Mouse (Mus musculus): ENCODE results near the gene Timm8a2. TPM values are rescaled to one million over a fixed set of nuclear protein-coding genes. Genes with fewer than 3 reads are reported as not detected.

Timm8a2 gene
- total and polyA plus RNA-seq, 3 experiments, result not detected

DNA sequence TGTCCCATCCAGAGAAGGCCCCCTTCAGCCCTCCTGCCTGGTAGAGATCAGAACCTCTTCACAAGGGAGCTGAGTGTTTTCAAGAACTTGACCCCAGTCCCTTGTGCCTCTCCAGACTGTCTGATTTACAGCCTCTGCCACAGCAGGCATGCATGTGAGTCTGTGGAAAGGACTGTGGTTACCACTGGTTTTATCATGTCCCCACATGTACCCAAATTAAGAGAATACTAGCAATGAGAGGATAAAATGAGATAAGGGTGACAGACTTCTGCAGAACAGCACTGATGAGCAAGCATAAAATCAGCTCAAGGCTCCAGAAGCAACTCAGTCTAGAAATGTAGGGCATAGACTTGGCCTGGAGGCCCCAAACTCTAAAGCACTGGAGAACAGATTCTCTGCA, 10.5 kb upstream of the Timm8a2 start:
- no peaks in the 10 kb centered on the region for H3K4me1 ChIP-seq (ENCODE audit: control insufficient read depth, insufficient read depth, low read length)
- TF ChIP-seq POLR2A (IDR thresholded peaks at IDR 0.05; ENCODE audit: insufficient read depth, low read depth, low read length) (no peak), EP300 (IDR thresholded peaks at IDR 0.05; ENCODE audit: insufficient read depth, low read depth, low read length) (no peak), CTCF (IDR thresholded peaks at IDR 0.05) (no peak)
- H3K36me3 ChIP-seq (ENCODE audit: control insufficient read depth, insufficient read depth, low read length), result no peaks in the 10 kb centered on the region
- no peaks in the 10 kb centered on the region for H3K27me3 ChIP-seq (ENCODE audit: control insufficient read depth, insufficient read depth, low read length)
- no peak overlapping the region for H3K4me3 ChIP-seq
- H3K79me2 ChIP-seq (replicated peaks; ENCODE audit: control insufficient read depth, insufficient read depth, low read length), result no peaks in the 10 kb centered on the region
- intact Hi-C loops (cut with DNase I), result no loop called here
- no peak overlapping the region for H3K27ac ChIP-seq
- no peak overlapping the region for H3K9ac ChIP-seq (ENCODE audit: low read depth, low read length)
- no peak for DNase-seq

DNA sequence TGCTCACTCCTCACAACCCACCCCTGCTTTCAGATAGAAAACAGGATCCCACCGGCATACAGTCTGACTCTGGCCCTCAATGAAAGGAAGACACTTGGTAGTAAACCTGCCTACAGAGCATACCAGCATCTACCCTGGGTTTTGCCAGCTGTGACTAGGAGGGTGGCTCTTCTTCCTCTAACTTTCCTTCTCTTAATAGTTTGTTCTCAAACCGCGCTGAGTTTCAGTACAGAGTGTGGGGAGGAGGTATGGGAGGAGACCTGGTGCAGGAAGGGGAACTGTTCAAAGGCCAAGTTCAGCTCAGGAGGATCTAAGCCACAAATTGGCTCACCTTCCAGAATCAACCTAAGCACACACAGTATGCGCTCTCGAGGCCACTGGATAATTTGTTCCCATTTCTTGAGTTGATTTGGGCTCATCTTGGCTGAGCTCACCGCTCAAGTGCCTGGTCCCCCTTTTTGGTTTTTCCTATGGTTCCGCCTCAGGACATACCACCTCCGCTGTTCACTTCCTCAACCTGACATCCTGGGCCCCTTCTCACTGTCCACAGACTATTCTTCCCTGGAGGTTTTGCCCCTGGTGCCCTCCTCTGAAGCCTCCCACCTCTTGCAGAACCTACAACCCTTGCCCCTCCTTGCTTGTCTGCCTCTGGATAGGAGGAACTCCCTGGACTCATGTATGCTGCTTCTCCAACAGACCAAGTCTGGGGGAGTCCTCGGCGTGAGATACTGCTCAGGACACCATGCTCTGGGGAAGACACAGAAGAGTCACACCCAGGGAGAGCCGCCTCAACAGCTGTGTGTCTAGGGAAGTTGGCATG, 5.3 kb upstream of the Timm8a2 start:
- Histone ChIP-seq H3K9ac (ENCODE audit: low read depth, low read length) (no peak overlapping the region), H3K27ac (no peak overlapping the region), H3K79me2 (replicated peaks; ENCODE audit: control insufficient read depth, insufficient read depth, low read length) (no peaks in the 10 kb centered on the region), H3K36me3 (ENCODE audit: control insufficient read depth, insufficient read depth, low read length) (no peaks in the 10 kb centered on the region), H3K27me3 (ENCODE audit: control insufficient read depth, insufficient read depth, low read length) (no peaks in the 10 kb centered on the region), H3K4me3 (no peak overlapping the region), H3K4me1 (ENCODE audit: control insufficient read depth, insufficient read depth, low read length) (no peaks in the 10 kb centered on the region)
- intact Hi-C loops (cut with DNase I), result no loop called here
- TF ChIP-seq POLR2A (IDR thresholded peaks at IDR 0.05; ENCODE audit: insufficient read depth, low read depth, low read length) (no peak), CTCF (IDR thresholded peaks at IDR 0.05) (no peak), EP300 (IDR thresholded peaks at IDR 0.05; ENCODE audit: insufficient read depth, low read depth, low read length) (no peak)
- 79% methylated on average over 11 of the region's 11 CpGs for WGBS
- DNase-seq, result no peak

DNA sequence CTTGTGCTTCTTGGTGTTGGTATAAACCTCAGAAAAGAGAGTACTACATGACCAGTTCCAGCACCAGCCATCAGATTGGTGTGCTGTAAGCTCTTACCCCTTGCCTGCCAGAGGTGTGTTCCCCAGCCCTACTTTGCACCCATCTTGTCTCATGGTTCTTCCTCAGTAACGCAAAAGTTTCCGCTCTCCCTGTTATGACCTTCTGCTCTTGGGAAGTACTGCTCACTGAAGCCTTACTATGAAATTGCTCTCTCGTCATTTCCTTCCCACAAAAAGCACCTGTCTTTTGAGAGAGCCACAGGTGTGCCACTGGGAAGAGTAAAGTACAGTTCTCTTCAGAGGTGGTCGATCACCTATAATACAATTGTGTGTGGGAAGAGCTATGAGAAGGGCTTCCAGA, 4.6 kb upstream of the Timm8a2 start:
- Histone ChIP-seq H3K9ac (ENCODE audit: low read depth, low read length) (no peak overlapping the region), H3K36me3 (ENCODE audit: control insufficient read depth, insufficient read depth, low read length) (no peaks in the 10 kb centered on the region), H3K27me3 (ENCODE audit: control insufficient read depth, insufficient read depth, low read length) (no peaks in the 10 kb centered on the region), H3K27ac (no peak overlapping the region), H3K4me3 (no peak overlapping the region), H3K4me1 (ENCODE audit: control insufficient read depth, insufficient read depth, low read length) (no peaks in the 10 kb centered on the region), H3K79me2 (replicated peaks; ENCODE audit: control insufficient read depth, insufficient read depth, low read length) (no peaks in the 10 kb centered on the region)
- DNase-seq, result no peak
- intact Hi-C loops (cut with DNase I), result no loop called here
- 88% methylated on average over 4 of the region's 4 CpGs for WGBS
- TF ChIP-seq POLR2A (IDR thresholded peaks at IDR 0.05; ENCODE audit: insufficient read depth, low read depth, low read length) (no peak), EP300 (IDR thresholded peaks at IDR 0.05; ENCODE audit: insufficient read depth, low read depth, low read length) (no peak), CTCF (IDR thresholded peaks at IDR 0.05) (no peak)

DNA sequence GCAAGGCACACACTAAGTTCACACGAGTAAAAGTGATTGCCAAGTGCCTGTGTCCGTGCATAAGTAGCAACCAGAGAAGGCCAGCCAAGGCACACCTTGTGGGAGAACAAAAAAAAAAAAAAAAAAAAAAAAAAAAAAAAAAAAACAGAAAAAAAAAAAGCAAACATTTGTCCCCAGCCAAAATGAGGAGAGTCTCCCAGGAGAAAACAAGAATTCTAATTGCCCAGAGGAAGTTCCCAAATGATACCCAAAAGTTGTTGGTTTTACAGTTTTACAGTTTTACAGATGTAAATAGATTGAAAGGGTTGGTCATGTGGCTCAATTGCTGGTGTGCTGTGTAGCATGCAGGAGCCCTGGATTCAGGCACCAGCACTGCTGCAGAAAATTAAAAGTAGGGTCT, 2.4 kb upstream of the Timm8a2 start:
- Histone ChIP-seq H3K27ac (no peak overlapping the region), H3K9ac (ENCODE audit: low read depth, low read length) (no peak overlapping the region), H3K36me3 (ENCODE audit: control insufficient read depth, insufficient read depth, low read length) (no peaks in the 10 kb centered on the region), H3K27me3 (ENCODE audit: control insufficient read depth, insufficient read depth, low read length) (no peaks in the 10 kb centered on the region), H3K79me2 (replicated peaks; ENCODE audit: control insufficient read depth, insufficient read depth, low read length) (no peaks in the 10 kb centered on the region), H3K4me1 (ENCODE audit: control insufficient read depth, insufficient read depth, low read length) (no peaks in the 10 kb centered on the region), H3K4me3 (no peak overlapping the region)
- TF ChIP-seq CTCF (IDR thresholded peaks at IDR 0.05) (no peak), EP300 (IDR thresholded peaks at IDR 0.05; ENCODE audit: insufficient read depth, low read depth, low read length) (no peak)
- intact Hi-C loops (cut with DNase I), result no loop called here
- WGBS, result 77% methylated on average over 2 of the region's 2 CpGs
- DNase-seq, result no peak

DNA sequence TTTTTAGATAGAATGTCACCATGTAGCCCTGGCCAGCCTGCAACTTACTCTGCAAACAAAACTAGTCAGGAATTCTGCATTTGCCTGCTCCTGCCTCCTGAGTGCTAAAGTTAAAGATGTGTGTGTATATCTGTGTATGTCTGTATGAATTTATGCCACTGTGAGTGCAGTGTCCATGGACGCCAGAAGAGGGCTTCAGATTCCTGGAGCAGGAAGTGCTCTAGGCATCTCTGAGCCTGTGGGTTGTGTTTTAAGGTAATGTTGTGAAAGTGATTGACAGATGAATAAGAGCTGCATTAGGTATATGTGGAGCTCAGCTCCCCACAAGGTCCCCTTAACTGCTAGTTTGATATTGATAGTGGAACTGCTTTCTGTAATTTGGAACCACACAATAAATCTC, 707 bp downstream of the Timm8a2 start:
- WGBS, result 93% methylated on average over 1 of the region's 1 CpGs
- H3K36me3 ChIP-seq (ENCODE audit: control insufficient read depth, insufficient read depth, low read length), result no peaks in the 10 kb centered on the region
- no peaks in the 10 kb centered on the region for H3K27me3 ChIP-seq (ENCODE audit: control insufficient read depth, insufficient read depth, low read length)
- TF ChIP-seq CTCF (IDR thresholded peaks at IDR 0.05) (no peak), POLR2A (IDR thresholded peaks at IDR 0.05; ENCODE audit: insufficient read depth, low read depth, low read length) (no peak), EP300 (IDR thresholded peaks at IDR 0.05; ENCODE audit: insufficient read depth, low read depth, low read length) (no peak)
- intact Hi-C loops (cut with DNase I), result no loop called here
- H3K4me3 ChIP-seq, result no peak overlapping the region
- no peaks in the 10 kb centered on the region for H3K79me2 ChIP-seq (replicated peaks; ENCODE audit: control insufficient read depth, insufficient read depth, low read length)
- no peak overlapping the region for H3K27ac ChIP-seq
- DNase-seq, result no peak
- H3K4me1 ChIP-seq (ENCODE audit: control insufficient read depth, insufficient read depth, low read length), result no peaks in the 10 kb centered on the region; the same call in 1 of the 2 replicates
- no peak overlapping the region for H3K9ac ChIP-seq (ENCODE audit: low read depth, low read length)

DNA sequence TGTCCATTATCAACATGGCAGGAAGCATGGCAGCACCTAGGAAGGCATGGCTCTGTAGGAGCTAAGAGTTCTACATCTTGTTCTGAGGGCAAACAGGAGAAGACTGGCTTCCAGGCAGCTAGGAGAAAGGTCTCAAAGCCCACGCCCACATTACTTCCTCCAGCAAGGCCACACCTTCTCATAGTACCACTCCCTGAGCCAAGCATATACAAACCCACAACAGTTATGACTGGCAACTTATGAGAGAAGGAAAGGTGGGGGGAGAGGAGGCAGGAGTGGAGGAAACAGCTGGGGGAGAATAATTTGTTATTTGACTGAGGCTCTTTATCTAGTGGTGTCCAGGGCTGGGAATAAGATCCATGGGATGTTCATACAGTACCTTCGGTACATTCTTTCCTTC, 1.4 kb downstream of the Timm8a2 start:
- no peak for TF ChIP-seq EP300 (IDR thresholded peaks at IDR 0.05; ENCODE audit: insufficient read depth, low read depth, low read length)
- no peak for TF ChIP-seq CTCF (IDR thresholded peaks at IDR 0.05)
- TF ChIP-seq POLR2A (IDR thresholded peaks at IDR 0.05; ENCODE audit: insufficient read depth, low read depth, low read length), result no peak
- Histone ChIP-seq H3K36me3 (ENCODE audit: control insufficient read depth, insufficient read depth, low read length) (no peaks in the 10 kb centered on the region), H3K4me3 (no peak overlapping the region), H3K27ac (no peak overlapping the region), H3K4me1 (ENCODE audit: control insufficient read depth, insufficient read depth, low read length) (no peaks in the 10 kb centered on the region; the same call in 1 of the 2 replicates), H3K9ac (ENCODE audit: low read depth, low read length) (no peak overlapping the region), H3K27me3 (ENCODE audit: control insufficient read depth, insufficient read depth, low read length) (no peaks in the 10 kb centered on the region), H3K79me2 (replicated peaks; ENCODE audit: control insufficient read depth, insufficient read depth, low read length) (no peaks in the 10 kb centered on the region)
- DNase-seq, result no peak
- 85% methylated on average over 2 of the region's 2 CpGs for WGBS
- intact Hi-C loops (cut with DNase I), result no loop called here

Measured in heart, adult 2 months (tissue).